Mouse (Mus musculus) effector memory CD4-positive, alpha-beta T cell, adult 5 months (primary cell): ENCODE data around the gene Tmem92. TPM values are rescaled to one million over a fixed set of nuclear protein-coding genes. Genes with fewer than 3 reads are reported as not detected.

Experiments
- polyA plus RNA-seq: library from polyadenylated mRNA; unstranded; fragments of 100-300 nt; shearing (Covaris generic); gene quantifications from one replicate; pipeline ENCODE4 v1.2.1, GENCODE M21; 2017

The Tmem92 gene
- not detected for polyA plus RNA-seq

GRCm38 (mm10) chr11:94782603-94783002 is at the start of gene Tmem92:
Tmem92 (minus strand) TSS chr11:94782703.

DNA sequence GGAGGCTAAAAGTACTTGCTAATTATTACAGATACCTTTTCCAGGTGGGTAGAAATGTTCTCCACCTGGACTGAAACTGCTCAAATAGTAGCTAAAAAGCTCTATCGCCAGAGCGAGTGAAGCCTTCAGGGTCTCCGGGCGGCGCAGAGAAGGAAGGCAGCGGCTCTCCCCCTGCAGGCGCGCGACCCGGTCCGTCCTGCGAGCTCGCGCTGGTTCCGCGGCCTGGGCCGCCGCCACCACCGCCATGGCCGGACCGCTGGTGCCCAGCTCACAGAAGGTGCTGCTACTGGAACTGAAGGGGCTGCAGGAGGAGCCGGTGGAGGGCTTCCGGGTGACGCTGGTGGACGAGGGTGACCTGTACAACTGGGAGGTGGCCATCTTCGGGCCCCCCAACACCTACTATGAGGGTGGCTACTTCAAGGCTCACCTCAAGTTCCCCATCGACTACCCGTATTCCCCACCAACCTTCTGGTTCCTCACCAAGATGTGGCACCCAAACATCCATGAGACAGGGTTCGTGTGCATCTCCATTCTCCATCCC is 40.7 kb downstream of the Tmem92 start, which contains the start of gene Cdc34b:
Cdc34b (plus strand) TSS at position 51 of the 541 bp plus-strand sequence.

Other genes starting within 250 kb of the Tmem92 start
- 2.2 TPM for gene Rsad1, start 233.4 kb downstream of the Tmem92 start, polyA plus RNA-seq
- not detected for gene Chad, start 217.7 kb downstream of the Tmem92 start, polyA plus RNA-seq
- 5.2 TPM for gene Acsf2, start 180.8 kb downstream of the Tmem92 start, polyA plus RNA-seq
- 67.0 TPM for gene Lrrc59, start 152.9 kb downstream of the Tmem92 start, polyA plus RNA-seq
- gene Mrpl27, start 128.9 kb downstream of the Tmem92 start, polyA plus RNA-seq = 25.6 TPM
- 0.60 TPM for gene Eme1, start 128.7 kb downstream of the Tmem92 start, polyA plus RNA-seq
- 51.3 TPM for gene Xylt2, start 105.2 kb downstream of the Tmem92 start, polyA plus RNA-seq
- gene Gm11541, start 78.2 kb downstream of the Tmem92 start, polyA plus RNA-seq = not detected
- gene Cdc34b, start 40.9 kb downstream of the Tmem92 start, polyA plus RNA-seq = not detected
- gene Col1a1, start 153.5 kb upstream of the Tmem92 start, polyA plus RNA-seq = not detected
- gene Hils1, start 184.9 kb upstream of the Tmem92 start, polyA plus RNA-seq = not detected
- not detected for gene Sgca, start 193.6 kb upstream of the Tmem92 start, polyA plus RNA-seq
- 12.3 TPM for gene Ppp1r9b, start 208.3 kb upstream of the Tmem92 start, polyA plus RNA-seq
- not detected for gene Samd14, start 227.2 kb upstream of the Tmem92 start, polyA plus RNA-seq